Mouse (Mus musculus) macrophage (primary cell): ENCODE results near the gene Fgg. TPM values are rescaled to one million over a fixed set of nuclear protein-coding genes. Genes with fewer than 3 reads are reported as not detected.

ENCODE experiments used
- H3K27ac ChIP-seq: fragments of 350-480 bp; formaldehyde crosslinking; 2 replicates; pipeline ENCODE4 v1.9.0; 2021
- H3K36me3 ChIP-seq: fragments of 350-480 bp; formaldehyde crosslinking; 2 replicates; pipeline ENCODE4 v1.9.0; 2021; ENCODE audit errors: inconsistent target
- H3K4me3 ChIP-seq: fragments of 350-480 bp; formaldehyde crosslinking; 2 replicates; pipeline ENCODE4 v1.9.0; 2021; ENCODE audit errors: inconsistent target
- H3K79me2 ChIP-seq: fragments of 350-480 bp; formaldehyde crosslinking; 2 replicates; pipeline ENCODE4 v1.9.0; 2021; ENCODE audit errors: inconsistent target
- WGBS: methylation state at CpG from one replicate; pipeline ENCODE4 v1.1.7; 2026; ENCODE audit warnings: inconsistent platforms; ENCODE audit not compliant: missing documents; 5-methylcytosine and 5-hydroxymethylcytosine counted together
- polyA plus RNA-seq: library from polyadenylated mRNA; stranded (reverse); fragments of 250-400 nt; gene quantifications from 3 replicates; pipeline ENCODE4 v1.2.4, GENCODE M21; 2018; ENCODE audit warnings: inconsistent platforms

Gene Fgg
- polyA plus RNA-seq, 1 experiment from 2014 or later: not detected

GRCm38 (mm10) chr3:83011565-83011964 is 4.0 kb downstream of the Fgg start:
- no peak overlapping the region for H3K27ac ChIP-seq
- no peaks in the 10 kb centered on the region for H3K36me3 ChIP-seq
- WGBS: 86% methylated on average over 4 of the region's 4 CpGs
- H3K79me2 ChIP-seq: no peaks in the 10 kb centered on the region
- H3K4me3 ChIP-seq: no peak overlapping the region

GRCm38 (mm10) chr3:83012636-83013035 is 5.1 kb downstream of the Fgg start:
- 91% methylated on average over 19 of the region's 19 CpGs for WGBS
- H3K27ac ChIP-seq: no peak overlapping the region

GRCm38 (mm10) chr3:83013951-83014350 is 6.4 kb downstream of the Fgg start:
- no peak overlapping the region for H3K27ac ChIP-seq
- H3K4me3 ChIP-seq: no peak overlapping the region
- no peaks in the 10 kb centered on the region for H3K36me3 ChIP-seq
- WGBS: 88% methylated on average over 10 of the region's 10 CpGs
- H3K79me2 ChIP-seq: no peaks in the 10 kb centered on the region

More at GRCm38 (mm10) chr3:83012636-83013035, 5.1 kb downstream of the Fgg start:
- Histone ChIP-seq H3K79me2 (no peaks in the 10 kb centered on the region), H3K4me3 (no peak overlapping the region), H3K36me3 (no peaks in the 10 kb centered on the region)

GRCm38 (mm10) chr3:83016236-83016635 is 8.7 kb downstream of the Fgg start:
- H3K79me2 ChIP-seq: no peaks in the 10 kb centered on the region
- WGBS: 75% methylated on average over 1 of the region's 1 CpGs
- no peak overlapping the region for H3K4me3 ChIP-seq
- no peak overlapping the region for H3K27ac ChIP-seq
- H3K36me3 ChIP-seq: no peaks in the 10 kb centered on the region

GRCm38 (mm10) chr3:83020387-83020786 is 12.9 kb downstream of the Fgg start:
- H3K36me3 ChIP-seq: no peaks in the 10 kb centered on the region
- H3K27ac ChIP-seq: no peak overlapping the region
- no peaks in the 10 kb centered on the region for H3K79me2 ChIP-seq
- 96% methylated on average over 2 of the region's 2 CpGs for WGBS
- H3K4me3 ChIP-seq: no peak overlapping the region

GRCm38 (mm10) chr3:83021176-83021575 is 13.7 kb downstream of the Fgg start:
- no peaks in the 10 kb centered on the region for H3K36me3 ChIP-seq
- H3K79me2 ChIP-seq: no peaks in the 10 kb centered on the region
- no peak overlapping the region for H3K27ac ChIP-seq
- WGBS: 91% methylated on average over 5 of the region's 5 CpGs
- no peak overlapping the region for H3K4me3 ChIP-seq

GRCm38 (mm10) chr3:83025036-83025435 is 17.5 kb downstream of the Fgg start:
- no peaks in the 10 kb centered on the region for H3K36me3 ChIP-seq
- H3K4me3 ChIP-seq: no peak overlapping the region
- WGBS: 86% methylated on average over 6 of the region's 6 CpGs
- H3K79me2 ChIP-seq: no peaks in the 10 kb centered on the region
- no peak overlapping the region for H3K27ac ChIP-seq

GRCm38 (mm10) chr3:83025475-83026301 is 18.2 kb downstream of the Fgg start, which contains the start of gene Fga:
Fga (plus strand) TSS chr3:83026076.
- Histone ChIP-seq H3K4me3 (no peak within 1 kb of the TSS), H3K27ac (no peak within 1 kb of the TSS), H3K36me3 (no peaks in the 10 kb centered on the region), H3K79me2 (no peaks in the 10 kb centered on the region)
- 79% methylated on average over 9 of the region's 9 CpGs for WGBS

- WGBS: 89% methylated on average over 9 of the region's 9 CpGs
- Histone ChIP-seq H3K4me3 (no peak overlapping the region), H3K36me3 (no peaks in the 10 kb centered on the region), H3K79me2 (no peaks in the 10 kb centered on the region), H3K27ac (no peak overlapping the region)
Observed at GRCm38 (mm10) chr3:83027546-83028251, 20.2 kb downstream of the Fgg start.

- 91% methylated on average over 4 of the region's 4 CpGs for WGBS
- no peak overlapping the region for H3K27ac ChIP-seq
- no peaks in the 10 kb centered on the region for H3K79me2 ChIP-seq
- H3K36me3 ChIP-seq: no peaks in the 10 kb centered on the region
- H3K4me3 ChIP-seq: no peak overlapping the region
Observed at GRCm38 (mm10) chr3:83030331-83030730, 22.8 kb downstream of the Fgg start.

- 60% methylated on average over 13 of the region's 13 CpGs for WGBS
- H3K27ac ChIP-seq: no peak overlapping the region
- no peak overlapping the region for H3K4me3 ChIP-seq
Observed at GRCm38 (mm10) chr3:83032746-83033308, 25.3 kb downstream of the Fgg start.

GRCm38 (mm10) chr3:83033801-83034200 is 26.3 kb downstream of the Fgg start:
- no peak overlapping the region for H3K27ac ChIP-seq
- WGBS: 87% methylated on average over 8 of the region's 8 CpGs
- H3K4me3 ChIP-seq: no peak overlapping the region
- H3K36me3 ChIP-seq: no peaks in the 10 kb centered on the region
- H3K79me2 ChIP-seq: no peaks in the 10 kb centered on the region

More at GRCm38 (mm10) chr3:83032746-83033308, 25.3 kb downstream of the Fgg start:
- H3K36me3 ChIP-seq: no peaks in the 10 kb centered on the region
- no peaks in the 10 kb centered on the region for H3K79me2 ChIP-seq

GRCm38 (mm10) chr3:83038865-83039264 is 31.3 kb downstream of the Fgg start:
- 79% methylated on average over 2 of the region's 2 CpGs for WGBS
- H3K79me2 ChIP-seq: no peaks in the 10 kb centered on the region
- H3K4me3 ChIP-seq: no peak overlapping the region
- no peak overlapping the region for H3K27ac ChIP-seq
- H3K36me3 ChIP-seq: no peaks in the 10 kb centered on the region

- Histone ChIP-seq H3K79me2 (no peaks in the 10 kb centered on the region), H3K36me3 (no peaks in the 10 kb centered on the region), H3K4me3 (no peak overlapping the region), H3K27ac (no peak overlapping the region)
- 90% methylated on average over 4 of the region's 4 CpGs for WGBS
Observed at GRCm38 (mm10) chr3:83039666-83040065, 32.1 kb downstream of the Fgg start.

- Histone ChIP-seq H3K79me2 (no peaks in the 10 kb centered on the region), H3K4me3 (no peak overlapping the region), H3K27ac (no peak overlapping the region), H3K36me3 (no peaks in the 10 kb centered on the region)
- 84% methylated on average over 5 of the region's 5 CpGs for WGBS
Observed at GRCm38 (mm10) chr3:83042451-83042850, 34.9 kb downstream of the Fgg start.
